Mouse (Mus musculus): ENCODE results near the gene Zrsr1. TPM values are rescaled to one million over a fixed set of nuclear protein-coding genes. Genes with fewer than 3 reads are reported as not detected.

The Zrsr1 gene
- total and polyA plus RNA-seq, 3 experiments: 10.4 to 15.8 TPM; not detected in 1

DNA sequence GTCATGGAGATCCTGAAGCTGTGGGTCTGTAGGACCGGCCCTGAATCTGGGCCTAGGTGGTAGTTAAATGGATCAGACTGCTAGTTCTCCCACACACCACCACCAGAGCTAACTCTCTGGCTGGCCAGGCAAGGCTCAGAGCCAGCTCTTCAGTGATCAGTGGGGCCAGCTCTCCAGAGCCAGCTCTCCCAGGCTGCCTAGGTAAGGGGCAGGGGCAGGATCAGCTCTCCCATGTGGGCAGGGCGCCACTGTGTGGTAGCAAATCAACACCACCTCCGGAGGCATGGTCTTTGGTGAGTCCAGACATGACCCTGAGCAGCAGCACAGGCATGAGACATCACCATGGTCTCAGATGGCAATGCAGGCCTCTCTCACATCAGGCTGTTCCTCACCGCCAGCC is 15.0 kb upstream of the Zrsr1 start:
- no peak overlapping the region for H3K4me3 ChIP-seq (ENCODE audit: control insufficient read depth in 1 of 2, insufficient read depth in 1 of 2, low read depth in 2 of 2, low read length in 2 of 2)
- no peak overlapping the region for H3K9ac ChIP-seq (ENCODE audit: control insufficient read depth, low read depth, low read length, poor library complexity, severe bottlenecking)
- H3K27ac ChIP-seq (ENCODE audit: control insufficient read depth, low read depth, low read length): no peak overlapping the region
- H3K36me3 ChIP-seq (ENCODE audit: control insufficient read depth in 1 of 2, insufficient read depth in 2 of 2, low read length in 2 of 2): no peaks in the 10 kb centered on the region; a peak in 1 of 4 replicates
- H3K27me3 ChIP-seq (ENCODE audit: control insufficient read depth in 1 of 2, insufficient read depth in 2 of 2, low read length in 2 of 2): no peaks in the 10 kb centered on the region
- H3K79me2 ChIP-seq (ENCODE audit: control insufficient read depth, insufficient read depth, low read length, poor library complexity): no peaks in the 10 kb centered on the region
- H3K9me3 ChIP-seq (replicated peaks; ENCODE audit: insufficient read depth, low read length): no peaks in the 10 kb centered on the region
- no peak for TF ChIP-seq ZNF384 (IDR thresholded peaks at IDR 0.05; ENCODE audit: low read depth, low read length)
- TF ChIP-seq EP300 (IDR thresholded peaks at IDR 0.05; ENCODE audit: low read depth in 1 of 2, low read length in 2 of 2): no peak
- peak; percentile 94 for TF ChIP-seq SMC3 (IDR thresholded peaks at IDR 0.05; ENCODE audit: low read depth, low read length)
- no peak for TF ChIP-seq GABPA (IDR thresholded peaks at IDR 0.05; ENCODE audit: low read depth, low read length)
- peak; percentile 95 for TF ChIP-seq ZC3H11A (IDR thresholded peaks at IDR 0.05; ENCODE audit: low read depth, low read length)
- TF ChIP-seq RAD21 (IDR thresholded peaks at IDR 0.05; ENCODE audit: low read depth, low read length): peak; percentile 92
- TF ChIP-seq CTCF (IDR thresholded peaks at IDR 0.05 in 2 of 3, conservative IDR thresholded peaks at IDR 0.05 in 1 of 3; ENCODE audit: control insufficient read depth in 1 of 3, insufficient read depth in 1 of 3, low read depth in 2 of 3, low read length in 3 of 3, poor library complexity in 1 of 3, severe bottlenecking in 1 of 3): peak; percentile 40 to 83 (median 78)
- peak; percentile 66 for DNase-seq (ENCODE audit: low read depth, low spot score)
- peaks cover 0 to 4% of the 10 kb centered on the region in 2 experiments; a peak in 1 of 4 replicates for H3K4me1 ChIP-seq (ENCODE audit: control insufficient read depth in 1 of 2, insufficient read depth in 2 of 2, low read length in 2 of 2)

DNA sequence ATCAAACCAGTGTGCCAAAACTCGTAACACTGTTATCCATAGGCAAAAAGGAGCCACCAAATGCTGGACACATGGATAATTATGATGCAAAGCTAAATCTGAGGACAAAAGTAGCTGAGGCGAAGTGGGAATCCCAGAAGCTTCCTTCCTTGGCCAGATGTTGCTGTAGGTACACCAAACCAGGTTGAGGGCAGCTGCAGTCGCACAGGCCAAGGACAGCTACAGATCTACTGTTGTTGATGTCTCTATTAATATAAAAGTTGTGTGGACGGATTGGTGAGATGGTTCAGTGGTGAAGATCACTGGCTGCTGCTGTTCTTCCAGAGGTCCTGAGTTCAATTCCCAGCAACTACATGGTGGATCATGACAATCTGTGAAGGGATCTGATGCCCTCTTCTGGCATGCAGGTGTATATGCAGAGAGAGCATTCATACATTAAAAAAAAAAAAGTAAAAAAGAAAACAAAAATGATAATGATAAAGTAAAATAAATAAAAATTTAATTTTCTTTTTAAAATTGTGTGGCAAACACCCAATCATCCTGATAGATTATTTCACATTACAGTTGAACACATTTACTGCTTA is 13.9 kb upstream of the Zrsr1 start:
- Histone ChIP-seq H3K4me1 (ENCODE audit: control insufficient read depth in 1 of 2, insufficient read depth in 2 of 2, low read length in 2 of 2) (no peaks in the 10 kb centered on the region), H3K27ac (ENCODE audit: control insufficient read depth, low read depth, low read length) (no peak overlapping the region), H3K4me3 (ENCODE audit: control insufficient read depth in 1 of 2, insufficient read depth in 1 of 2, low read depth in 2 of 2, low read length in 2 of 2) (no peak overlapping the region), H3K79me2 (ENCODE audit: control insufficient read depth, insufficient read depth, low read length, poor library complexity) (no peaks in the 10 kb centered on the region), H3K27me3 (ENCODE audit: control insufficient read depth in 1 of 2, insufficient read depth in 2 of 2, low read length in 2 of 2) (no peaks in the 10 kb centered on the region), H3K9me3 (replicated peaks; ENCODE audit: insufficient read depth, low read length) (no peaks in the 10 kb centered on the region), H3K36me3 (ENCODE audit: control insufficient read depth in 1 of 2, insufficient read depth in 2 of 2, low read length in 2 of 2) (no peaks in the 10 kb centered on the region; a peak in 1 of 4 replicates), H3K9ac (ENCODE audit: control insufficient read depth, low read depth, low read length, poor library complexity, severe bottlenecking) (no peak overlapping the region)
- peak; percentile 49 to 77 (median 70) for TF ChIP-seq CTCF (IDR thresholded peaks at IDR 0.05 in 2 of 3, conservative IDR thresholded peaks at IDR 0.05 in 1 of 3; ENCODE audit: control insufficient read depth in 1 of 3, insufficient read depth in 1 of 3, low read depth in 2 of 3, low read length in 3 of 3, poor library complexity in 1 of 3, severe bottlenecking in 1 of 3)
- no peak for TF ChIP-seq POLR2A (IDR thresholded peaks at IDR 0.05; ENCODE audit: control insufficient read depth in 1 of 2, insufficient read depth in 1 of 2, low read depth in 1 of 2, low read length in 2 of 2, poor library complexity in 1 of 2)
- no peak for TF ChIP-seq POLR2AphosphoS2 (IDR thresholded peaks at IDR 0.05; ENCODE audit: low read length)
- TF ChIP-seq SMC3 (IDR thresholded peaks at IDR 0.05; ENCODE audit: low read depth, low read length): peak; percentile 92
- TF ChIP-seq HCFC1 (IDR thresholded peaks at IDR 0.05; ENCODE audit: low read depth, low read length): no peak
- no peak for TF ChIP-seq NRF1 (IDR thresholded peaks at IDR 0.05; ENCODE audit: insufficient read depth, low read depth, low read length, poor library complexity, severe bottlenecking)
- no peak for TF ChIP-seq POLR2AphosphoS5 (IDR thresholded peaks at IDR 0.05; ENCODE audit: borderline replicate concordance, low read depth, low read length)
- TF ChIP-seq ETS1 (IDR thresholded peaks at IDR 0.05; ENCODE audit: low read depth, low read length): no peak
- no peak for TF ChIP-seq BHLHE40 (IDR thresholded peaks at IDR 0.05; ENCODE audit: borderline replicate concordance, low read depth, low read length)
- TF ChIP-seq ZNF384 (IDR thresholded peaks at IDR 0.05; ENCODE audit: low read depth, low read length): peak; percentile 95
- no peak for TF ChIP-seq NELFE (IDR thresholded peaks at IDR 0.05; ENCODE audit: low read depth, low read length)
- no peak for TF ChIP-seq TAL1 (IDR thresholded peaks at IDR 0.05; ENCODE audit: low read length)
- TF ChIP-seq MXI1 (IDR thresholded peaks at IDR 0.05; ENCODE audit: low read depth, low read length): no peak
- TF ChIP-seq ELF1 (IDR thresholded peaks at IDR 0.05; ENCODE audit: low read depth, low read length): no peak
- TF ChIP-seq E2F4 (IDR thresholded peaks at IDR 0.05; ENCODE audit: borderline replicate concordance, low read depth, low read length): no peak
- TF ChIP-seq CHD1 (IDR thresholded peaks at IDR 0.05; ENCODE audit: low read depth, low read length): no peak
- peak; percentile 96 for TF ChIP-seq ZC3H11A (IDR thresholded peaks at IDR 0.05; ENCODE audit: low read depth, low read length)
- no peak for TF ChIP-seq KAT2A (conservative IDR thresholded peaks at IDR 0.05; ENCODE audit: low read depth, low read length)
- no peak for TF ChIP-seq TBP (IDR thresholded peaks at IDR 0.05; ENCODE audit: low read depth, low read length)
- peak; percentile 89 for TF ChIP-seq RAD21 (IDR thresholded peaks at IDR 0.05; ENCODE audit: low read depth, low read length)
- TF ChIP-seq GATA1 (IDR thresholded peaks at IDR 0.05; ENCODE audit: low read depth, low read length): no peak
- TF ChIP-seq MAZ (IDR thresholded peaks at IDR 0.05; ENCODE audit: low read depth, low read length): no peak
- TF ChIP-seq USF1 (IDR thresholded peaks at IDR 0.05; ENCODE audit: low read depth, low read length): no peak
- TF ChIP-seq MEF2A (IDR thresholded peaks at IDR 0.05; ENCODE audit: extremely low read depth, insufficient replicate concordance, low read depth, low read length, poor library complexity, severe bottlenecking): no peak
- TF ChIP-seq EP300 (IDR thresholded peaks at IDR 0.05; ENCODE audit: low read depth in 1 of 2, low read length in 2 of 2): no peak
- TF ChIP-seq CHD2 (IDR thresholded peaks at IDR 0.05; ENCODE audit: low read length): no peak
- no peak for TF ChIP-seq USF2 (IDR thresholded peaks at IDR 0.05; ENCODE audit: borderline replicate concordance in 1 of 2, insufficient read depth in 1 of 2, low read depth in 1 of 2, low read length in 2 of 2)
- TF ChIP-seq MYB (IDR thresholded peaks at IDR 0.05; ENCODE audit: low read depth, low read length): no peak
- DNase-seq (ENCODE audit: low read depth, low spot score): peak; percentile 64

Measured in MEL (cell line).